Mouse (Mus musculus) cortical plate, adult 2 months (tissue): ENCODE measurements around the gene Tprgl.

Experiments
- CTCF ChIP-seq: fragments of 200-500 bp; IDR thresholded peaks from 2 replicates; pipeline ENCODE4 v1.5.1; 2011; ENCODE audit warnings: mild to moderate bottlenecking, control low read depth, low read length; ENCODE audit not compliant: insufficient read depth; ENCODE audit errors: extremely low read depth
- POLR2A ChIP-seq: fragments of 200-500 bp; IDR thresholded peaks from 2 replicates; pipeline ENCODE4 v1.6.1; 2011; ENCODE audit warnings: mild to moderate bottlenecking, low read length, control low read depth; ENCODE audit not compliant: insufficient read depth; ENCODE audit errors: extremely low read depth

GRCm38 (mm10) chr4:154188948-154189347 is 28.5 kb upstream of the Tprgl start:
- TF ChIP-seq CTCF (no peak), POLR2A (no peak)
